Mouse (Mus musculus): Measurements from ENCODE around the gene Wdr64. TPM values are rescaled to one million over a fixed set of nuclear protein-coding genes. Genes with fewer than 3 reads are reported as not detected.

Gene Wdr64
- polyA plus RNA-seq, 1 experiment from 2014 or later = not detected

DNA sequence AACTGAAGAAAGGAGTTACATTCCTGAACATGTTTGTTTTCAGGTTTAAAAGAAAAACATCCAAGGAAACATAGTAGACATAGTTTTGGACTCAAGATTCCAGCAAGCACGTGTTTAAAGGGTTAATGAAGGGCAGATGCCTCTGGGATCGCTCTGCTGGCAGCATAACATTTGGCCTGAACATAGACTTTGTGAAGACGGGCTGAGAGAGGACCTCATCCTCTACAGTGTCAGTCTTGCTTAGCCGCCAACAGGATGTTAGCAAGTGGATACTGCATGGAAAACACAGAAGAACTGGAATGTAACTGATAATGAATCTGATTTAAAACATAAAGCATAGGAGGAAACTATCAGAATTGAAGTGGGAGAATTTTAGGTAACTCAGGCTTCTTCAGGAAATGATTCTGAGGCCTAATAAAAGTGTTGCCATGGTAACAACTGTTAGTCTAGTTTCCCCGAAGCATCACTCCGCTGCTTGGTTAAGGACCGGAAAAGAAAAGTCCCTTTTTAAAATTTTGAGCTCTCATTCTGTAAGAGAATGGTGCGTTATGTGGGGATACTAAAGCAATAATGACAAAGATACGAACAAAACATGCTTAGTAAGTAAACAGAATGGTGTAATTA lies 125.5 kb downstream of the Wdr64 start:
- H3K4me2 ChIP-seq (ENCODE audit: low read depth, low read length) = no peak overlapping the region
- no peak overlapping the region for H3K27ac ChIP-seq (ENCODE audit: low read length)
- H3K9ac ChIP-seq (ENCODE audit: low read depth, low read length) = no peak overlapping the region
- H3K9me3 ChIP-seq (replicated peaks; ENCODE audit: control insufficient read depth, low read length) = no peaks in the 10 kb centered on the region
- H3K4me3 ChIP-seq (ENCODE audit: low read depth, low read length) = no peak overlapping the region
- no peaks in the 10 kb centered on the region for H3K36me3 ChIP-seq (ENCODE audit: control insufficient read depth, insufficient read depth)
- no peak for ATAC-seq (ENCODE audit: low read depth)
- WGBS (ENCODE audit: insufficient replicate concordance) = 54% methylated on average over 9 of the region's 9 CpGs
- no peaks in the 10 kb centered on the region for H3K4me1 ChIP-seq (ENCODE audit: control insufficient read depth, low read depth, low read length)
- H3K27me3 ChIP-seq (ENCODE audit: control insufficient read depth, insufficient read depth, low read depth, low read length) = no peaks in the 10 kb centered on the region

- Histone ChIP-seq H3K4me2 (ENCODE audit: low read depth, low read length) (no peak overlapping the region), H3K9ac (ENCODE audit: low read depth, low read length) (no peak overlapping the region), H3K27ac (ENCODE audit: low read length) (no peak overlapping the region), H3K4me1 (ENCODE audit: control insufficient read depth, low read depth, low read length) (no peaks in the 10 kb centered on the region), H3K9me3 (replicated peaks; ENCODE audit: control insufficient read depth, low read length) (no peaks in the 10 kb centered on the region), H3K27me3 (ENCODE audit: control insufficient read depth, insufficient read depth, low read depth, low read length) (no peaks in the 10 kb centered on the region), H3K36me3 (ENCODE audit: control insufficient read depth, insufficient read depth) (no peaks in the 10 kb centered on the region), H3K4me3 (ENCODE audit: low read depth, low read length) (no peak overlapping the region)
- no peak for ATAC-seq (ENCODE audit: low read depth)
- 59% methylated on average over 7 of the region's 7 CpGs for WGBS (ENCODE audit: insufficient replicate concordance)
Measured at GRCm38 (mm10) chr1:175828539-175828938, 130.1 kb downstream of the Wdr64 start.

GRCm38 (mm10) chr1:175829220-175829619 lies 130.8 kb downstream of the Wdr64 start:
- Histone ChIP-seq H3K4me2 (ENCODE audit: low read depth, low read length) (no peak overlapping the region), H3K36me3 (ENCODE audit: control insufficient read depth, insufficient read depth) (no peaks in the 10 kb centered on the region), H3K9ac (ENCODE audit: low read depth, low read length) (no peak overlapping the region), H3K27me3 (ENCODE audit: control insufficient read depth, insufficient read depth, low read depth, low read length) (no peaks in the 10 kb centered on the region), H3K9me3 (replicated peaks; ENCODE audit: control insufficient read depth, low read length) (no peaks in the 10 kb centered on the region), H3K4me3 (ENCODE audit: low read depth, low read length) (no peak overlapping the region), H3K27ac (ENCODE audit: low read length) (no peak overlapping the region), H3K4me1 (ENCODE audit: control insufficient read depth, low read depth, low read length) (no peaks in the 10 kb centered on the region)
- no peak for ATAC-seq (ENCODE audit: low read depth)
- WGBS (ENCODE audit: insufficient replicate concordance) = 54% methylated on average over 2 of the region's 2 CpGs

GRCm38 (mm10) chr1:175855515-175855914 lies 157.1 kb downstream of the Wdr64 start:
- Histone ChIP-seq H3K27me3 (ENCODE audit: control insufficient read depth, insufficient read depth, low read depth, low read length) (no peaks in the 10 kb centered on the region), H3K4me2 (ENCODE audit: low read depth, low read length) (no peak overlapping the region), H3K27ac (ENCODE audit: low read length) (no peak overlapping the region), H3K4me1 (ENCODE audit: control insufficient read depth, low read depth, low read length) (no peaks in the 10 kb centered on the region), H3K9ac (ENCODE audit: low read depth, low read length) (no peak overlapping the region), H3K4me3 (ENCODE audit: low read depth, low read length) (no peak overlapping the region), H3K9me3 (replicated peaks; ENCODE audit: control insufficient read depth, low read length) (no peaks in the 10 kb centered on the region), H3K36me3 (ENCODE audit: control insufficient read depth, insufficient read depth) (no peaks in the 10 kb centered on the region)
- WGBS (ENCODE audit: insufficient replicate concordance) = 52% methylated on average over 1 of the region's 1 CpGs
- no peak for ATAC-seq (ENCODE audit: low read depth)

Other genes with a start within 250 kb of the Wdr64 start
- not detected in 2 replicates for gene Rgs7, start 206.1 kb upstream of the Wdr64 start, polyA plus RNA-seq (2015; fragmentation: Nextera tagmentation; extraction: Ambion mirVana)
- 13.4 and 15.0 TPM in 2 replicates for gene Kmo, start 78.2 kb upstream of the Wdr64 start, polyA plus RNA-seq (2015; fragmentation: Nextera tagmentation; extraction: Ambion mirVana)
- 70.1 and 73.9 TPM in 2 replicates for gene Fh1, start 73.0 kb upstream of the Wdr64 start, polyA plus RNA-seq (2015; fragmentation: Nextera tagmentation; extraction: Ambion mirVana)
- gene Opn3, start 5.8 kb upstream of the Wdr64 start, polyA plus RNA-seq (2015; fragmentation: Nextera tagmentation; extraction: Ambion mirVana) = 1.0 and 1.3 TPM in 2 replicates
- 0.83 TPM in 2 replicates for gene Chml, start 5.7 kb upstream of the Wdr64 start, polyA plus RNA-seq (2015; fragmentation: Nextera tagmentation; extraction: Ambion mirVana)
- 27.8 and 28.5 TPM in 2 replicates for gene Exo1, start 182.0 kb downstream of the Wdr64 start, polyA plus RNA-seq (2015; fragmentation: Nextera tagmentation; extraction: Ambion mirVana)
- gene Gm38100, start 221.7 kb downstream of the Wdr64 start, polyA plus RNA-seq (2015; fragmentation: Nextera tagmentation; extraction: Ambion mirVana) = not detected in 2 replicates